Mouse (Mus musculus) heart, adult 2 months (tissue): ENCODE data around the gene Rassf2.

Experiments
- CTCF ChIP-seq: fragments of 200-600 bp; IDR thresholded peaks from 2 replicates; pipeline ENCODE4 v1.8.1; 2022; ENCODE audit warnings: antibody characterized with exemption, mild to moderate bottlenecking, moderate library complexity
- EP300 ChIP-seq: fragments of 200-500 bp; IDR thresholded peaks from 2 replicates; pipeline ENCODE4 v1.6.1; 2011; ENCODE audit warnings: low read depth, low read length, control low read depth; ENCODE audit not compliant: insufficient read depth
- POLR2A ChIP-seq: fragments of 200-500 bp; IDR thresholded peaks from 2 replicates; pipeline ENCODE4 v1.6.1; 2011; ENCODE audit warnings: mild to moderate bottlenecking, low read depth, low read length, control low read depth; ENCODE audit not compliant: insufficient read depth

DNA sequence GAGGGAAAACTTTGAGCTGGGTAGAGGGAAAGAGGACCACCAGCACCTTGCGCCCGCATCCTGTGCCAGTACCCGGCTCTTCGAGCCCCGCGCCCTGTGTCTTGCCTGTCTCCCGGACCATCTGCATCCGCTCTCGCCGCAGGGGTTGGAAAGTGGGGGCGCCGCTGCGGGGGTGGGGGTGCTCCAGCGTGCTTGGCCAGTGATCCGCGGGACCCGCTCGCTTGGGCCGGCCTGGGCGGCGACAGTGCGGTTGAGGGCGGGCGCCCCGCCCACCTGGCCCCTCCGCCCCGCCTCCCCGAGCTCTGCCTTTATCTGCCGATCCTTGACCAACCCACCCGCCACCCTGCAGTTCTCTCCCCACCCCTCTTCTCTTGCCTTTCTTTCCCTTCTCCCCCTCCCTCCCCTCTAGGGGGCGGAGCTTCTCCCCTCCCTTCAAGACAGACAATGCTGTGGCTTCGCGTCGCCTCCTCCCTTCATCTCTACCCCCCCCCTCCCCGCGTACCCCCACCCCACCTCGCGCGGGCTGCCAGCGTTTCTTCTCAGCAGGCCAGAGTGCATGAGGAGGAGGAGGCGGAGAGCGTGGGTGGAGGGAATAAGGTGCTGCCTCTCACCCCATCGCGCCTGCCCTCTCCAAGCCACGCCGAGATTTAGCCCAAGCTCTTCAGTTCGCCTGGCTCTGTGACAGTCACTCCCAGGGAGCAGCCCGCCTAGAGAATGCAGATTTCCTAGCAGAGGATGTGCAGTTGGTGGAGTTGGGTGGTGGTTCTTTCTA lies at the start of gene Rassf2:
- TF ChIP-seq POLR2A (0 out of 2 replicates have a peak, but pooled peaks have one; percentile 37), CTCF (no peak), EP300 (no peak)
